Mouse (Mus musculus) intestine, embryonic 16.5 days (tissue): ENCODE data around the gene Hacd1. TPM values are rescaled to one million over a fixed set of nuclear protein-coding genes. Genes with fewer than 3 reads are reported as not detected.
"Not testable (repeated sequence)": the region's sequence is repeated elsewhere in the genome, so short reads cannot be mapped to it uniquely, and the experiment has no call there.

Source experiments
- ATAC-seq: fragments of 200-750 bp; cut with Nextera tagmentation; 2 replicates; pipeline ENCODE4 v1.8.0; 2017; ENCODE audit warnings: moderate TSS enrichment, moderate library complexity
- H3K27ac ChIP-seq: fragments of 300-500 bp; sonication (generic); 2 replicates; pipeline ENCODE4 v1.5.1; 2014; ENCODE audit warnings: mild to moderate bottlenecking, low read length
- H3K27me3 ChIP-seq: fragments of 300-500 bp; sonication (generic); replicated peaks from 2 replicates; pipeline ENCODE4 v1.6.1; 2014; ENCODE audit warnings: low read length, control low read depth, mixed read lengths; ENCODE audit not compliant: control insufficient read depth, insufficient read depth
- H3K36me3 ChIP-seq: fragments of 300-500 bp; sonication (generic); 2 replicates; pipeline ENCODE4 v1.6.1; 2014; ENCODE audit warnings: low read length, control low read depth; ENCODE audit not compliant: control insufficient read depth, insufficient read depth
- H3K4me1 ChIP-seq: fragments of 300-500 bp; sonication (generic); 2 replicates; pipeline ENCODE4 v1.6.1; 2014; ENCODE audit warnings: low read length, control low read depth, mixed read lengths; ENCODE audit not compliant: control insufficient read depth, insufficient read depth
- H3K4me2 ChIP-seq: fragments of 300-500 bp; sonication (generic); 2 replicates; pipeline ENCODE4 v1.6.1; 2014; ENCODE audit warnings: low read depth, low read length, control low read depth
- H3K4me3 ChIP-seq: fragments of 300-500 bp; sonication (generic); 2 replicates; pipeline ENCODE4 v1.5.1; 2014; ENCODE audit warnings: mild to moderate bottlenecking, low read length
- H3K9ac ChIP-seq: fragments of 300-500 bp; sonication (generic); 2 replicates; pipeline ENCODE4 v1.6.1; 2014; ENCODE audit warnings: low read depth, low read length
- H3K9me3 ChIP-seq: fragments of 300-500 bp; sonication (generic); 2 replicates; pipeline ENCODE4 v1.6.1; 2016; ENCODE audit warnings: low read length, control low read depth; ENCODE audit not compliant: control insufficient read depth
- WGBS: fragments of 180-500 bp; shearing (Covaris S2); extraction: QIAGEN DNeasy Blood & Tissue Kit; methylation state at CpG from one replicate; pipeline ENCODE4 v1.1.7; 2014; 5-methylcytosine and 5-hydroxymethylcytosine counted together
- polyA plus RNA-seq: library from polyadenylated mRNA; unstranded; fragments of >200 nt; fragmentation: Nextera tagmentation; extraction: Ambion mirVana; gene quantifications from 2 replicates; pipeline ENCODE4 v1.2.1, GENCODE M21; 2015

The Hacd1 gene
- 93.8 and 103 TPM in 2 replicates for polyA plus RNA-seq

DNA sequence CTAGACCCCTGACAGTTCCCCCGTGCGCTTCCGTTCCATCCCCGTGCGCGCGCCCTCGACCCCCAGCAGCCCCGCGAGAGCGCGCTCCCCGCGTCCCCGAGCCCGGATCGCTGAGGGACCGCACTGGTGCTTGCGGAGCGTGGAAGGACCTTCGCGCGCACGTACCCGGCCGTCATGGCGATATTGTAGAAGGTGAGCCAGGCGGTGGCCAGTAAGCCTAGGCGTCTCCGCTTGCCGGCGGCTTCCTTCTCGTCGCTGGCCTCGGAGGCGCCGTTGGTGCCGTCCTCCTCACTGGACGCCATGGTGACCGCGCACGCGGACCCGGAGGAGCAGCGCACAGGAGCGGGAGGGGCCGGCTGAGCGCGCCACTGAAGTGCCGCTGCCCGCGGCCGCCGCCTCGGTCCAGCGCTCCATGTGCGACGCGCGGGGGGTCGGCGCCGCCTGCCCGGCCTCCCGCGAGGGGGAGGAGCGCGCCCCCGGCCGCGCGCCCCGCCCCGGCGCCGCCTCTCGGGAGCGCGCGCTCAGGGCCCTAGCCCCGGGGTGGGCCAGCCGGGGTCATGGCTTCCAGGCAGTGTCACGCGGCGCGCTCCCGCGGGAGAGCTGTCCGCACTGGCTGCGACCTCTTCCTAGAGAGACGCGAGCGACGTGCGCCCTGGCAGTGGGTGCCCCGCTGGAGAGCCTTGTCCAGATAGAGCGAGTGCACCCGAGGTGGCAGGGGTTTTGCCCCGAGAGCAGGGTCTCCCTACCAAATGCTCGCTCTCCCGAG lies at the start of gene Hacd1:
Gene Hacd1 (minus strand): TSS at position 570 of the 766 bp plus-strand sequence.
- WGBS = under 1% methylated on average over 67 of the region's 101 CpGs
- ATAC-seq = peak; percentile 86
- peak within 1 kb of the TSS; percentile 81 for H3K4me3 ChIP-seq
- peaks cover 4% of the 10 kb centered on the region; the same call in 1 of the 2 replicates for H3K4me1 ChIP-seq
- peak within 1 kb of the TSS; percentile 85 for H3K27ac ChIP-seq
- peak within 1 kb of the TSS; percentile 73 for H3K4me2 ChIP-seq
- no peaks in the 10 kb centered on the region for H3K36me3 ChIP-seq
- H3K27me3 ChIP-seq = no peaks in the 10 kb centered on the region
- no peaks in the 10 kb centered on the region for H3K9me3 ChIP-seq
- H3K9ac ChIP-seq = peak within 1 kb of the TSS; percentile 89

DNA sequence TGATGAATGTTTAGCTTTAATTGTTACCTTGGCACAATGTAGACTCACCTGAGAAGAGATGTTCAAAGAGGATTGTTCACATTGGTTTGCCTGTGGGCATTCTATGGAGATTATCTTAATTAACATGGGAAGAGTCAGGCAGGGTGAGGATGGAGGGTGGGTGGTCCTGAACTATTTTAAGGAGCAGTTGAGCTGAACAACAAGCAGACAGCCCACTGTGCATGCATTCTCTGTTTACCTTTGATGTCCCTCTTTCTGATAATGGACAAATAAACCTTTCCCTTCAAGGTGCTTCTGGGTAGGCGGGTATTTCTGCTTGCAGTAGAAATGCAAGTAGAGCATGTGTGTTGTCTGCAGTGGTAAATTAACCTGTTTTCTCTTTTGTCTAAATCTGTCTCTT lies 48.0 kb upstream of the Hacd1 start:
- Histone ChIP-seq H3K27me3 (no peaks in the 10 kb centered on the region), H3K36me3 (no peaks in the 10 kb centered on the region), H3K4me3 (no peak overlapping the region), H3K9ac (no peak overlapping the region), H3K27ac (no peak overlapping the region), H3K4me1 (no peaks in the 10 kb centered on the region), H3K9me3 (no peaks in the 10 kb centered on the region), H3K4me2 (no peak overlapping the region)
- no peak for ATAC-seq
- WGBS = 93% methylated on average over 1 of the region's 1 CpGs

DNA sequence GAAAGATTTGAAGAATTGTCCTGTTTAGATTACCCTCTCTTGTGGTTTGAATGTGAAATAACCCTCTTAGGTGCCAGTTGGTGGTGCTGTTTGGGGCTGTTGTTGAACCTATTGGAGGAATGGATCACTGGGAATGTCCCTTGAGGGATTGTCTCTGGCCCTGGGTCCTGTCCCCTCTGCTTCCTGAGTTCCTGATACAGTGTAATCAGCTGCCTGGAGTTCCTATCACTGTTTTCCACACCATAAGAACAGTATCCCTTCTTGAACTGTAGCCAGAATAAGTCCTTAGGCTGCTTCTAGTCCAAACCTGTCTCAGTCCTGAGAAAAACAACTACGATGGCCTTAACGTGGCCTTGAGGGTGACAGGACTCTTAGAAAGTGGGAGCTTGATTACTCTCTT lies 46.7 kb upstream of the Hacd1 start:
- Histone ChIP-seq H3K9me3 (no peaks in the 10 kb centered on the region), H3K36me3 (no peaks in the 10 kb centered on the region), H3K4me1 (no peaks in the 10 kb centered on the region), H3K4me3 (no peak overlapping the region), H3K27me3 (no peaks in the 10 kb centered on the region), H3K9ac (no peak overlapping the region), H3K4me2 (no peak overlapping the region), H3K27ac (no peak overlapping the region)
- ATAC-seq = no peak
- WGBS = 84% methylated on average over 2 of the region's 2 CpGs

DNA sequence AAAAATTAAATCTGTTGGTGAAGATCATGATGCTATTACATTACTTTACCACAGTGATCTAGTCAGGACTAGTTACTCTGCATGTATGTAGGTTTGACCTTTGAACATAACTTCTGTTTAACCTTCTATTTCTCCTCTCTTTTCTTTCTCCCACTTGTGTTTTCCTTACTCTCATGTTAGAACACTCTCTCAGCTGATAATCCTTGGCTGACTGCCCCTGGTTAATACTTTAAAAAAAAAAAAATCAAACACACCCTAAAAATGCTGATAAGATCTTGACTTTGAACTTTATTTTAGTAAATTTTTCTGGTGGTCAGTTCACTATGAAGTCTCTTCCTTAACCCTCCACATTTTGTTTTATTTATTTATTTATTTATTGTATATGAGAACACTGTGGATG lies 44.6 kb upstream of the Hacd1 start:
- H3K4me3 ChIP-seq = no peak overlapping the region
- no peak for ATAC-seq
- H3K4me2 ChIP-seq = no peak overlapping the region
- no peaks in the 10 kb centered on the region for H3K9me3 ChIP-seq
- H3K36me3 ChIP-seq = no peaks in the 10 kb centered on the region
- no peaks in the 10 kb centered on the region for H3K4me1 ChIP-seq
- H3K27me3 ChIP-seq = no peaks in the 10 kb centered on the region
- H3K27ac ChIP-seq = no peak overlapping the region
- no peak overlapping the region for H3K9ac ChIP-seq

DNA sequence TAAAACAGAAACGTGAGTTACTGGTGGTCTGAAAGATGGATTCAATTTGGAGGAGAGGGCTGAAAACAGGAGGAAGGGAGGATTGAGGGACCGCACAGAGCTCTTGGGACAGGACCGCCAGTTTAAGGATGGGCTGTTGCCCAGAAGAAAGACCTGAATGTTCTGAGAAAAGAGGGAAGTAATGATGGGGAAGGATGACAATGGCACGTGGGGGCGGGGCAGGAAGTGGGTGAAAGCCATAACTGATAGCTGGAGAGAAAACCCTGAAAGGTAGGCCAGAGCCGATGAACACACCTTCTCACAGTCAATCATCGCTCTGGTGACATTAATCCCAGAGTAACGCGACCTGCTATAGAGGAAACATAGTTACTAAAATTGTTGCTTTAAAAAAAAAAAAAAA lies 22.6 kb upstream of the Hacd1 start:
- not testable (repeated sequence) for H3K4me3 ChIP-seq, H3K9ac ChIP-seq, H3K9me3 ChIP-seq, ATAC-seq, H3K36me3 ChIP-seq, H3K27ac ChIP-seq, H3K4me1 ChIP-seq, H3K4me2 ChIP-seq, H3K27me3 ChIP-seq
- WGBS = 89% methylated on average over 8 of the region's 9 CpGs

DNA sequence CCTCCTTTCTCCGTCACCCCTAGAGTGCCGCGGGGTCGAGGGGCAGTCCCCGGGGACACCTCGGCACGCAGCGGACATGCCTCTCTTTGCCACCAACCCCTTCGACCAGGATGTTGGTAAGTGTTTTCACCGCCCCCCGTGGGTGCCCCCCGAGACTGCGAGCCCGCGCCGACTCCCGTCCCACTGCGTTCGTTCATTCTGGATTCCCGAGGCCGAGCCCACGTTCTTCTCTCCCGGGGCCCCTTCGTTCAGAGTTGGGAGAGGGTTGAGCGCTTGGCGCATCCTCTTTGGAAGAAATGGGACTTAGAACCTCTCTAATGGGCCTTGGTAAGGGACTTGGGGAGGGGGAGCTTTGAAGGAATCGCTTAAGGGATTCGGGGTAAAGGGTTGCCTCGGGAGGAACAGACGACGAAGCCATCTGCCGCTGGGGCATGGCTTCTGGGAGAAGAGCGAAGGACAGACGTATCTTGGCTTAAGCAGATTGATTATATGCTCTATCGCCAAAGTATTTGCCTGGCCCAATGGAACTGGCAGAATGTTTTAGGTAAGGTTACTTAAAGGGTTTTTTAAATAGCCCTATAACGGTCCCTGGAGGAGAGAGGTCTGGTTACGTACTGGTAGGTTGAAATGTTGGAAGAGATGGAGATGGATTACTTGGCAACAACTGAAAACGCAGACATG lies 18.4 kb upstream of the Hacd1 start:
- Histone ChIP-seq H3K4me2 (peak overlapping the region; percentile 79), H3K36me3 (no peaks in the 10 kb centered on the region), H3K4me3 (peak overlapping the region; percentile 89), H3K27me3 (no peaks in the 10 kb centered on the region), H3K4me1 (peaks cover 4% of the 10 kb centered on the region; the same call in 1 of the 2 replicates), H3K9ac (peak overlapping the region; percentile 90), H3K27ac (peak overlapping the region; percentile 96), H3K9me3 (no peaks in the 10 kb centered on the region)
- under 1% methylated on average over 34 of the region's 38 CpGs for WGBS
- no peak for ATAC-seq

DNA sequence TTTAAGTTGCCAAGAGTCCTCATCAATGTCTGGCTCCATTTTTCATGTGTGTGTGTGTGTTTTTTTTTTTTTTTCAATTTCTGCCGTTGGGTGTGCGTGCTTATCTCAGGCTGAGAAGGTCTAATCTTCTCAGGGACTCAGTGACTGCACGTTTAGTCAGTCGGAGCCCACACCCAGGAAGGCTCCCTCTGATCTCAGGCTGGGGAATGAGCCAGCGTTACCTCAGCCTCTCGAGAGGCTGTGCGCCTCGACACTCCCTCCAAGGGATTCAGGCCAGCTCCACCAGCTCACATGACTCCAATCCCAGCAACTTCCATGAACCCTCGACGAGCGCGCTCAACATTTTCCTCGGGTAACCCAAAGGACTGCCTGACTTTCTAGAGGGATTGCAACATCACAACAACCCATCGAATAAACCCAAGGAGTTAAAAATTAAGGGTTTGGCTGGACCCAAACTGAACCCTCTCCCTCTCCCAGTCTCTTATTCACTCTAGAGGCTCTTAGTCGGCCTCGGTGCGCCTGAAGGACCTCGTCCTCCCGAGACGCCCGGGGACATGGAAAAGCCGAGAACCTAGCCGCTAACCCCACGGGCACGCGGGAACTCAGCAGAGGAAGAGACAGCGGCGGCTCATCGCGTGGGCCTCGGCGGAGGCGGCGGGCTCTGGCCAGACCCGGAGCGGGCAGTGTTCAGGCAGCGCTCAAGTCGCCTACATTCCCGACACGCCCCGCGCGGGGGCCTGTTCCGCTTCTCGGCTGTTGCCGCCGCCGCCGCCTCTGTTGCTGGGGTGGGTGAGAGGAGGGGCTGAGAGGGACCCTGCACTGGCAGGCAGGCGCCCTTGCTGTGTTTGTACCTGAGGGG lies 17.7 kb upstream of the Hacd1 start, which contains the start of gene Stam:
Gene Stam (plus strand): TSS at position 737 of the 859 bp plus-strand sequence.
- under 1% methylated on average over 49 of the region's 50 CpGs for WGBS
- peak within 1 kb of the TSS; percentile 89 for H3K4me3 ChIP-seq

DNA sequence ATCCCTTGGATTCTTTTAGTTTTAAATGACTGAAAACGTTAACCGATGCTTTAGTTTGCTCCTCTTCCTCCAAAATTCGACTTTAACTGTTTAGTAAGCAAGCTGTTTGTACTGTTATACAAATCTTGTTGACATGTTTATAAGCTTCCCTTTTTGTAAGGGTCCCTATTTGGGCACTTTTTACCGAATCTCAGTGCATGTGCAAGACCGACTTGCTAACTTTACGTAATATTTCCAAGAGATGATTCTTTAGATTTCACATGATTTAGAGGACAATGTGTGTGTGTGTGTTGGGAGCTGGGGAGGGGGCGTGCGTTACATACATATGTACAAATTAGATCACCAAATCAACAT lies 17.1 kb upstream of the Hacd1 start:
- H3K36me3 ChIP-seq = no peaks in the 10 kb centered on the region
- 13% methylated on average over 8 of the region's 8 CpGs for WGBS
- no peak for ATAC-seq
- H3K4me3 ChIP-seq = peak overlapping the region; percentile 89
- peaks cover 4% of the 10 kb centered on the region; the same call in 1 of the 2 replicates for H3K4me1 ChIP-seq
- H3K27me3 ChIP-seq = no peaks in the 10 kb centered on the region
- no peaks in the 10 kb centered on the region for H3K9me3 ChIP-seq
- peak overlapping the region; percentile 96 for H3K27ac ChIP-seq
- peak overlapping the region; percentile 90 for H3K9ac ChIP-seq
- H3K4me2 ChIP-seq = peak overlapping the region; percentile 73

More for the DNA sequence above, 17.7 kb upstream of the Hacd1 start, which contains the start of gene Stam:
- ATAC-seq = peak; percentile 97
- Histone ChIP-seq H3K9me3 (no peaks in the 10 kb centered on the region), H3K4me2 (peak within 1 kb of the TSS; percentile 79), H3K27ac (peak within 1 kb of the TSS; percentile 96), H3K4me1 (peaks cover 4% of the 10 kb centered on the region; the same call in 1 of the 2 replicates), H3K9ac (peak within 1 kb of the TSS; percentile 90), H3K27me3 (no peaks in the 10 kb centered on the region), H3K36me3 (no peaks in the 10 kb centered on the region)

DNA sequence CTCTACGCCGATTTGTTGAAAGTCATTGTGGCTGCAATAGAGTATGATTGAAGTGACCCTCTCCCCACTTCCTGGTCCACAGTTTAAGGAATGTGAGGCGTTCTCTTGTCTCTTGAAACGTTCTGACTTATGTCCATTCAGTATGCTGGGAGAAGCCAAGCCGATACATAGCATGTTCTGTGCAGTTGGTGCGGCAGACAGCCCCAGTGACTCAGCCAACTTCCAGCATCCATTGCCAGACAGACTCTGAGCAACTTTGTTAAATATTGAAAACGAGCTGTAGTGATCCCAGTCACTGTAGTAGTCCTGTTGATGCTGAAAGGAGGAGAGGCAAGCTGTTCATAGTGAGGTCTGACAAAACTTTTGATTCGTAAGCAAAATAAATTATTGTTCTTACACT lies 14.5 kb upstream of the Hacd1 start:
- Histone ChIP-seq H3K4me2 (no peak overlapping the region), H3K4me3 (no peak overlapping the region), H3K4me1 (peaks cover 4% of the 10 kb centered on the region; the same call in 1 of the 2 replicates), H3K36me3 (no peaks in the 10 kb centered on the region), H3K9me3 (no peaks in the 10 kb centered on the region), H3K27ac (no peak overlapping the region), H3K9ac (no peak overlapping the region), H3K27me3 (no peaks in the 10 kb centered on the region)
- ATAC-seq = no peak
- WGBS = 80% methylated on average over 8 of the region's 8 CpGs
